Mouse (Mus musculus) embryonic fibroblast, embryonic 13.5 days (primary cell): ENCODE measurements around the gene Vmn1r86.

Experiments used
- CTCF ChIP-seq: IDR thresholded peaks from 2 replicates; pipeline ENCODE4 v1.5.1; 2011; ENCODE audit warnings: mild to moderate bottlenecking, control low read depth, low read length, moderate library complexity, borderline replicate concordance; ENCODE audit not compliant: insufficient read depth
- POLR2A ChIP-seq: IDR thresholded peaks from 2 replicates; pipeline ENCODE4 v1.6.1; 2011; ENCODE audit warnings: low read depth, mild to moderate bottlenecking, control low read depth, low read length, moderate library complexity

DNA sequence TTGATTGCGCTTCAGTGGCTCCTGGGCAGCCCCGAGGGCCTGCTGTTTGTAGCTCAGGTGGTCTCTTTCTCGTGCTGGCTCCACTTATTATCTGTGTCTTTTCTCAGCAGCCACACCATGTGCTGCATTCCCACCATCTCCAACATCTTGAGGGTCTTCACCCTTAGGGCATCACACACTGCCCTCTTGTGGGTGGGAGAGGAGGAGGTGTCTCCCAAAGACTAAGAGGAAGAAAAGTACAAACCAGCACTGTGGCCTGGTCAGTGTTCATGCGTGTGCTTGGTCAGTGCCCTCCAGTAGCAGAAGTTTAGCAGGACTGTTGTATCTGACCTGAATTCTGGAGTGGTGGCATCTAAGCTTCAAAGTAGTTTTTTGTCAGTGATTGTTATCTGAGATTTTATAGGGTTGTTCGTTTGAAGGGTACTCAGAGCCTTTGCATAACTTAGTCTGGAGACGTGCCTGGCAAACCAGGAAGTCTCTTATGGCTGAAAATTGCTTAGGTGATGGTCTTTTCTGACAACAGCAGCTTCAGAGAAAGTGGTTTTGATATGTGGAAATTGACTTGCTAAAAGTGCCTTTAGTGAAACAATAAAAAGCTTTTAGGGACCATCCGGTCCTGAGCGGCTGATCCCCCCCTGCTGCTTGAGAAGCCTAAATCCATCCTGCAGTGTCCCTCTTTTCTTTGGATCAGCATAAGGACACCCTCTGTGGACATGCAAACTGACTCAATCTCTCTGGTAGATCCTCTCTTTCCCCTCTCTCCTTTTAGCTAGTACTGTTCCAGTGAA lies 62.6 kb downstream of the Vmn1r86 start:
- no peak for TF ChIP-seq POLR2A
- peak; percentile 6; the same call in 1 of the 2 replicates for TF ChIP-seq CTCF
